Mouse (Mus musculus) kidney, embryonic 15.5 days (tissue): ENCODE results near the gene Bche. TPM values are rescaled to one million over a fixed set of nuclear protein-coding genes. Genes with fewer than 3 reads are reported as not detected.

Source experiments
- ATAC-seq: fragments of 200-750 bp; cut with Nextera tagmentation; replicated peaks from 2 replicates; pipeline ENCODE4 v1.8.0; 2017; ENCODE audit warnings: moderate TSS enrichment; ENCODE audit not compliant: low FRiP score
- H3K27ac ChIP-seq: fragments of 300-500 bp; sonication (generic); 2 replicates; pipeline ENCODE4 v1.5.1; 2015; ENCODE audit warnings: mild to moderate bottlenecking, inconsistent platforms
- H3K27me3 ChIP-seq: fragments of 300-500 bp; sonication (generic); 2 replicates; pipeline ENCODE4 v1.6.1; 2015; ENCODE audit warnings: inconsistent platforms
- H3K36me3 ChIP-seq: fragments of 300-500 bp; sonication (generic); 2 replicates; pipeline ENCODE4 v1.6.1; 2015; ENCODE audit warnings: inconsistent platforms
- H3K4me1 ChIP-seq: fragments of 300-500 bp; sonication (generic); 2 replicates; pipeline ENCODE4 v1.6.1; 2015; ENCODE audit warnings: inconsistent platforms
- H3K4me2 ChIP-seq: fragments of 300-500 bp; sonication (generic); 2 replicates; pipeline ENCODE4 v1.6.1; 2015; ENCODE audit warnings: moderate library complexity, mild to moderate bottlenecking, inconsistent platforms
- H3K4me3 ChIP-seq: fragments of 300-500 bp; sonication (generic); replicated peaks from 2 replicates; pipeline ENCODE4 v1.5.1; 2015; ENCODE audit warnings: mild to moderate bottlenecking, inconsistent platforms
- H3K9ac ChIP-seq: fragments of 300-500 bp; sonication (generic); 2 replicates; pipeline ENCODE4 v1.6.1; 2015; ENCODE audit warnings: mild to moderate bottlenecking, inconsistent platforms
- H3K9me3 ChIP-seq: fragments of 300-500 bp; sonication (generic); replicated peaks from 2 replicates; pipeline ENCODE4 v1.6.1; 2016; ENCODE audit warnings: inconsistent platforms
- WGBS: fragments of 180-500 bp; shearing (Covaris S2); methylation state at CpG from one replicate; pipeline ENCODE4 v1.1.7; 2015; ENCODE audit warnings: mixed read lengths; 5-methylcytosine and 5-hydroxymethylcytosine counted together
- polyA plus RNA-seq: library from polyadenylated mRNA; unstranded; fragments of >200 nt; fragmentation: Nextera tagmentation; extraction: Ambion mirVana; gene quantifications from 2 replicates; pipeline ENCODE4 v1.2.1, GENCODE M21; 2015

Bche gene
- polyA plus RNA-seq, 1 experiment from 2014 or later = 2.7 TPM

DNA sequence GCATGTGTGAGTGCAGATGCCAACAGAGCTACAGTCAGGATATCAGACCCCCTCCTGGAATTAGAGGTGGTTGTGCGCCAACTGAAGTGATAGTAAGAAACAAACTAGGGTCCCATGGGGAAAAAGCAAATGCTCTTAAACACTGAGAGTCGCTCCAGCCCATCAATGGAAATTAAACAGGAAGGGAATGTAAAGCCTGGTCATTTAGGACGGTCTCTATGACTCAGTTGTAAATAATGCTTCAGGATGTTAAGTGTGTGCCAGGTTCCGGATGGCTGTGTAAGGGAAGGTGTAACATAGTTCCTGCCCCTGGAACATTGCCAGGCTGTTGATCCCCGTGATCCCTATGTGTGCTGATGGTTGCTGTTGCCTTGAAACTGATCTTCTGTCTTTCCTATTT is 40.0 kb downstream of the Bche start:
- no peaks in the 10 kb centered on the region for H3K36me3 ChIP-seq
- ATAC-seq = 0 out of 2 replicates have a peak, but pooled peaks have one; percentile 40
- WGBS = 63% methylated on average over 5 of the region's 5 CpGs
- no peaks in the 10 kb centered on the region for H3K27me3 ChIP-seq
- no peak overlapping the region for H3K9ac ChIP-seq
- no peaks in the 10 kb centered on the region for H3K4me1 ChIP-seq
- no peaks in the 10 kb centered on the region for H3K9me3 ChIP-seq
- H3K4me3 ChIP-seq = no peak overlapping the region
- no peak overlapping the region for H3K27ac ChIP-seq
- H3K4me2 ChIP-seq = no peak overlapping the region

DNA sequence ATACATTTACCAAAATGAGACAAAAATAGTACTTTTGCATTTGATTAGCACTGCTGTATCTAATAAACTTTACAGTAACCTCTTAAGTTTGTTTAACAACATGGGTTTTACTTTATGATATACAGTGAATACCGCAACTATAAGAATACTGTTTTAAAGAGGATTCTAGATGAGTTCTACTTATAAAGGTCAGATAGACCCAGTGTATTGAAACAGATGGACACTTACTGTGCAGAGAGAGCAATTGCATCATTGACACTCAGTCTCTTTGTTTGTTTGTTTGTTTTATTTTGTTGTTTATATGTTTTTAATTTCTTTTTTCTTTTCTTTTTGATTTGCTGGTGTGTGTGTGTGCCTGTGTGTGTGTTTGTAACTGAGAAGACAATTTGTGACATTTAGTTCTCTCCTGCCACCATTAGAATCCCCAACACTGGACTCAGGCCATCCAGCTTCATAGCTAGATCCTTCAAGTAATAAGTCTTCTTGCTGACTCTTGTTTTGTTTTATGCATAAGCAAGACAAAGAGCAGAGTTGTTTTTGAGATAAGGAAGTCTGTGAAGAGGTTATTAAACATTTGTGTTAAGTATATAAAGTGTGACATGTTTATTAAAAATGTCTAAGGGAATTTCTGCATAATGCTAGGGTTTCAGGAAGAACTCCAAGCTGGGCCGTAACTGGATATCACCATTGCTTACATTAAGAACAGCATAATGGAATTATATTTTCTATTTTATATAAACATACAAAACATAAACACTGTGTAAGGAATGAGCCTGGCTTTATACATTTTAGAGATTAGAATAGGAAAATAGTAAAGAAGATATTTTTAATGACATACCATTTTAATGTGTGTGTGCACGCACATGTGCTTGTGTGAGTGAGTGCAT is 40.7 kb downstream of the Bche start:
- no peak overlapping the region for H3K9ac ChIP-seq
- H3K4me2 ChIP-seq = no peak overlapping the region
- WGBS = 94% methylated on average over 3 of the region's 3 CpGs
- no peaks in the 10 kb centered on the region for H3K27me3 ChIP-seq
- no peaks in the 10 kb centered on the region for H3K36me3 ChIP-seq
- H3K9me3 ChIP-seq = no peaks in the 10 kb centered on the region
- no peak for ATAC-seq
- H3K4me1 ChIP-seq = no peaks in the 10 kb centered on the region
- no peak overlapping the region for H3K27ac ChIP-seq
- no peak overlapping the region for H3K4me3 ChIP-seq

DNA sequence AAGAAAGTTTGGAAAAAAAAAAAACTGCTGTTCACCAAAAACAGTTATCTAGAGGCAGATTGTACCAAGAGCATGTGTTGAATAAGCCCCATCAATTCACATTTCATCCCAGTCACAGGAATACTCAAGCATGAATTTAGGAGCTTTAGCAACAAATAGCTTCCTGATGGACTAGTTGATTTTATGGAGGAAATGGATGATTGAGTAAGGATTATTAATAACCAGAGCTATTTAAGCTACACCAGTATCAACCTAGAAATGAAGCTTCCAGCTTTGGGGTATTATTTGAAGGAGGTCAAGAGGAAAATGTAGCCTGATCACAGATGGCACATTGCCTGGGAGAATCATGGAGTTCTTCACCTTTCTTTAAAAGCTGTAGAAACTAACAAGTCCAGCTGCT is 57.9 kb downstream of the Bche start:
- H3K9me3 ChIP-seq = peaks cover 3% of the 10 kb centered on the region; the same call in 1 of the 2 replicates
- no peak for ATAC-seq
- no peak overlapping the region for H3K27ac ChIP-seq
- H3K4me1 ChIP-seq = no peaks in the 10 kb centered on the region
- H3K4me3 ChIP-seq = no peak overlapping the region
- H3K9ac ChIP-seq = no peak overlapping the region
- H3K4me2 ChIP-seq = no peak overlapping the region
- H3K36me3 ChIP-seq = no peaks in the 10 kb centered on the region
- H3K27me3 ChIP-seq = no peaks in the 10 kb centered on the region

DNA sequence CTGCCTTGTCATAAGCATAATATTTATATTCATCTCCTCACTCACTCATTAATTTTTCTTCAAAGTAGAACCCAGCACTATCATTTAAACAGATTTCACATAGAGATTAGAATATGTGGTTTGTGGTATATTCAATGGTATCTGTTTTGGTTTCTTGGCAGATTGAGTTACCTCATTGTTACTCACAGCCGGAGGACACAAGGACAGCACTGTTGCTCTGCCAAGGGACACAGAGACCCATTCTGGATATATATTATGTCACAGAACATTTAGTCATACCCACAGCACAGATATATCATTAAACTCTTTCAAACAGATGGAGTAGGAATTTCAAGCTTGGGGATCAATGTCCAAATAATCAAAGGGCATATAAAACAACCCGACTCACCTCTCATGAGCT is 61.2 kb downstream of the Bche start:
- no peaks in the 10 kb centered on the region for H3K9me3 ChIP-seq
- H3K4me2 ChIP-seq = no peak overlapping the region
- H3K4me1 ChIP-seq = no peaks in the 10 kb centered on the region
- no peaks in the 10 kb centered on the region for H3K36me3 ChIP-seq
- 91% methylated on average over 2 of the region's 2 CpGs for WGBS
- no peaks in the 10 kb centered on the region for H3K27me3 ChIP-seq
- ATAC-seq = no peak
- H3K4me3 ChIP-seq = no peak overlapping the region
- H3K27ac ChIP-seq = no peak overlapping the region
- no peak overlapping the region for H3K9ac ChIP-seq

DNA sequence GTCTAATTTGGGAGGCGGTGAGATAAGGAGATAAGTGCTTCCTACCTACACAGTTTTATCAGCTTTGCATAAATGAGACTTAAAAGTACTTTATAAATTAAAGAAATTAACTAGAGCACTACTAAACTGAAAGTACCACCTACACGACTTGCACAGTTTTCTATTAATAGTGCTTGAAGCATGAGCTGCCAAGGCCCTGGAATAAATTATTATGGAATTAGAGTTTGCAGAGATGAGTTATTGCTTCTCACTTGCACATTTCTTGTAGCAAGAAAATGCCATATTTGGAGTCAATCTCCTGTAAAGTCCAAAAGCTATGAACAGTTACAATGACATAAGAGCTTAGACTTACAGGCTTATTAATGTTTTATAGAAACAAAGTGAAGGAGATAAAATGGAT is 96.8 kb downstream of the Bche start:
- Histone ChIP-seq H3K36me3 (no peaks in the 10 kb centered on the region), H3K4me3 (no peak overlapping the region), H3K9me3 (no peaks in the 10 kb centered on the region), H3K4me2 (no peak overlapping the region), H3K9ac (no peak overlapping the region), H3K27me3 (no peaks in the 10 kb centered on the region), H3K4me1 (no peaks in the 10 kb centered on the region), H3K27ac (no peak overlapping the region)
- ATAC-seq = no peak
- 70% methylated on average over 2 of the region's 2 CpGs for WGBS

DNA sequence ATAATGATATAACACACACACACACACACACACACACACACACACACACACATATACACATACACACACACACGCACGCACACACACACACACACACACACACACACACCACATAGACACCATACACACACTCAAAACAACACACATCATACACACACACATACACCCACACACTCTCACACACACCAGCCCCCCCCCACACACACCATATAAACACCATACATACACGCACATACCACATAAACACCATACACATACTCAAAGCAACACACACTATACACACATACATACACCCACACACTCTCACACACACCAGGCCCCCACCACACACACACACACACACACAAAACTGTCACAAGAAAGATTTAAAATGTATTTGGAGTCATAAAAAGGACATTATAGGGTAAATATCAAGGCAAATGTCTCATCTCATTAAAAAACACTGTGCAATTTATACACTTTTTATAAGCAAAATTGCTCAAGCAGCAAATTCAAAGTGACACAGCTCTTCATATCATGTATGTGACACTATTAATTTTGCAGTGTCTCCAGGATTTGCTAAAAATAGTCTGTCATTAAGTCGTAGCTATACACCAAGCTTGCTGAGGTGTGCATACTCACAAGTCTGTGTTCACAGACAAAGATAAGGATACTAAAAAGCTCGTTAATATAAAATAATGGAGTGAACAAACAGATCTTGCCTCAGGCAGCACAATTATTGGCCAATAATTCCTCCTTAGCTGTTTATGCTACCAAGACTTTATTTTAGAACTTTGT is 116.3 kb downstream of the Bche start:
- H3K9me3 ChIP-seq = no peaks in the 10 kb centered on the region
- no peak overlapping the region for H3K27ac ChIP-seq
- H3K27me3 ChIP-seq = no peaks in the 10 kb centered on the region
- ATAC-seq = no peak
- H3K9ac ChIP-seq = no peak overlapping the region
- no peaks in the 10 kb centered on the region for H3K36me3 ChIP-seq
- 74% methylated on average over 5 of the region's 5 CpGs for WGBS
- H3K4me2 ChIP-seq = no peak overlapping the region
- no peak overlapping the region for H3K4me3 ChIP-seq
- no peaks in the 10 kb centered on the region for H3K4me1 ChIP-seq
